8 mouse cellular contexts compared by ENCODE assay signal in genomic region chr5:38085561-38086392, GRCm38 (mm10). TPM values are rescaled to one million over a fixed set of nuclear protein-coding genes. Genes with fewer than 3 reads are reported as not detected.
DNase-seq lines count a peak whose midpoint lies in the region; ATAC-seq lines count a peak whose summit lies in the region.

No protein-coding gene starts in this region.

- no peak overlapping the region for H3K9ac ChIP-seq in midbrain, embryonic 15.5 days

- no peak overlapping the region for H3K4me2 ChIP-seq in midbrain, embryonic 15.5 days

- no peaks in the 10 kb centered on the region for H3K9me3 ChIP-seq in midbrain, embryonic 10.5 days (replicated peaks)
- H3K9me3 ChIP-seq in midbrain, embryonic 15.5 days: no peaks in the 10 kb centered on the region

- no peak for ATAC-seq in midbrain, embryonic 15.5 days (replicated peaks)

- H3K4me1 ChIP-seq in midbrain, embryonic 10.5 days: peaks cover 64% of the 10 kb centered on the region
- peaks cover 5% of the 10 kb centered on the region; the same call in 1 of the 2 replicates for H3K4me1 ChIP-seq in midbrain, embryonic 15.5 days

- H3K27ac ChIP-seq in midbrain, embryonic 10.5 days (replicated peaks): peak overlapping the region; percentile 67
- H3K27ac ChIP-seq in midbrain, embryonic 15.5 days: no peak overlapping the region

- H3K36me3 ChIP-seq in midbrain, embryonic 10.5 days: no peaks in the 10 kb centered on the region
- H3K36me3 ChIP-seq in midbrain, embryonic 15.5 days (replicated peaks): no peaks in the 10 kb centered on the region

- no peak overlapping the region for H3K4me3 ChIP-seq in midbrain, embryonic 10.5 days
- H3K4me3 ChIP-seq in midbrain, embryonic 15.5 days: no peak overlapping the region

- intact Hi-C loops in heart, postnatal 36 days (cut with DNase I): loop anchor here (5.0 kb wide), 1 partner anchor 268 kb away; no protein-coding TSS in a partner anchor

- H3K27me3 ChIP-seq in midbrain, embryonic 10.5 days (ENCODE audit: low read depth, poor library complexity, severe bottlenecking): no peaks in the 10 kb centered on the region
- H3K27me3 ChIP-seq in midbrain, embryonic 15.5 days (replicated peaks): 0 out of 2 replicates have a peak, but pooled peaks cover 5% of the 10 kb centered on the region

- WGBS in midbrain, embryonic 10.5 days: 8% methylated on average over 10 of the region's 10 CpGs
- 18% methylated on average over 10 of the region's 10 CpGs for WGBS in midbrain, embryonic 15.5 days

- DNase-seq in midbrain, embryonic 10.5 days (ENCODE audit: low spot score): peak; percentile 72
- DNase-seq in WW6 (ENCODE audit: low read depth, low spot score): peak; percentile 28
- peak; percentile 64 for DNase-seq in embryo, embryonic 11.5 days (ENCODE audit: low read depth, low spot score)
- DNase-seq in heart, postnatal 36 days: peak; percentile 25 to 38
- peak; percentile 42 to 75 for DNase-seq in layer of hippocampus, postnatal 14 days (ENCODE audit: low spot score in 2 of 2)
- DNase-seq in mesoderm, embryonic 11.5 days (ENCODE audit: low read depth, low spot score): peak; percentile 78
- DNase-seq in yolk sac, embryonic 10.5 days (ENCODE audit: low spot score): peak; percentile 45

RNA-seq across cellular contexts. Expression of gene Stx18, which starts 47.2 kb away (rescaled TPM):
- polyA plus RNA-seq in midbrain, embryonic 10.5 days (2016; fragmentation: Nextera tagmentation; extraction: Ambion mirVana): 48.6 and 55.8 TPM in 2 replicates
- polyA plus RNA-seq in midbrain, embryonic 15.5 days (2015; fragmentation: Nextera tagmentation; extraction: Ambion mirVana): 30.5 and 31.1 TPM in 2 replicates
- total RNA-seq in heart, postnatal 36 days (2021): 10 to 100 TPM; 17.3 to 18.7 TPM
- total RNA-seq in layer of hippocampus, postnatal 14 days (2021): 10 to 100 TPM; 36.8 to 38.3 TPM

Comparison
In these comparisons a context has a peak if more than half of its experiments do, and no peak if none do; other contexts are left out.
1. DNase-seq: peak in every context shown above with its lines; median percentile 78 in mesoderm, embryonic 11.5 days; 72 in midbrain, embryonic 10.5 days; 64 in embryo, embryonic 11.5 days; 58 in layer of hippocampus, postnatal 14 days; 45 in yolk sac, embryonic 10.5 days; 32 in heart, postnatal 36 days; 28 in WW6.